Mouse (Mus musculus) retina, postnatal 7 days (tissue): ENCODE data around the gene Hsd17b11.

Experiments
- DNase-seq: peaks from one replicate; pipeline ENCODE4 v3.0.0-alpha.2; 2012; ENCODE audit warnings: low read depth, low spot score

The Hsd17b11 gene

GRCm38 (mm10) chr5:104021597-104022378, at the start of gene Hsd17b11:
TSS of gene Hsd17b11 (minus strand) at chr5:104021919.
- DNase-seq: no peak

GRCm38 (mm10) chr5:104071048-104071447, 49.3 kb upstream of the Hsd17b11 start:
- no peak for DNase-seq

GRCm38 (mm10) chr5:104068751-104069150, 47.0 kb upstream of the Hsd17b11 start:
- no peak for DNase-seq

- DNase-seq: no peak
Measured at GRCm38 (mm10) chr5:104062773-104063551, 41.2 kb upstream of the Hsd17b11 start.

GRCm38 (mm10) chr5:104061936-104062772, 40.4 kb upstream of the Hsd17b11 start:
- DNase-seq: no peak

GRCm38 (mm10) chr5:104060429-104060828, 38.7 kb upstream of the Hsd17b11 start:
- DNase-seq: no peak

GRCm38 (mm10) chr5:104059628-104060027, 37.9 kb upstream of the Hsd17b11 start:
- no peak for DNase-seq

GRCm38 (mm10) chr5:104058021-104058420, 36.3 kb upstream of the Hsd17b11 start:
- no peak for DNase-seq

GRCm38 (mm10) chr5:104056295-104056694, 34.6 kb upstream of the Hsd17b11 start:
- DNase-seq: no peak

- DNase-seq: no peak
Measured at GRCm38 (mm10) chr5:104055816-104056215, 34.1 kb upstream of the Hsd17b11 start.

- DNase-seq: no peak
Measured at GRCm38 (mm10) chr5:104054938-104055337, 33.2 kb upstream of the Hsd17b11 start.

- DNase-seq: no peak
Measured at GRCm38 (mm10) chr5:104052956-104053355, 31.2 kb upstream of the Hsd17b11 start.

GRCm38 (mm10) chr5:104048139-104048538, 26.4 kb upstream of the Hsd17b11 start:
- no peak for DNase-seq

- no peak for DNase-seq
Measured at GRCm38 (mm10) chr5:104047200-104048105, 25.7 kb upstream of the Hsd17b11 start.

GRCm38 (mm10) chr5:104046256-104047199, 24.8 kb upstream of the Hsd17b11 start, which contains the start of gene Nudt9:
TSS of gene Nudt9 (plus strand) at chr5:104046306.
- peak; percentile 94 for DNase-seq

- DNase-seq: no peak
Measured at GRCm38 (mm10) chr5:104043704-104044103, 22.0 kb upstream of the Hsd17b11 start.

GRCm38 (mm10) chr5:104042906-104043305, 21.2 kb upstream of the Hsd17b11 start:
- no peak for DNase-seq

GRCm38 (mm10) chr5:104039154-104039932, 17.6 kb upstream of the Hsd17b11 start:
- no peak for DNase-seq

- DNase-seq: no peak
Measured at GRCm38 (mm10) chr5:104036686-104037085, 15.0 kb upstream of the Hsd17b11 start.
